Mouse (Mus musculus): ENCODE measurements around the gene Adprh. TPM values are rescaled to one million over a fixed set of nuclear protein-coding genes. Genes with fewer than 3 reads are reported as not detected.

Gene Adprh
- polyA plus RNA-seq, 1 experiment from 2014 or later: 124 TPM

DNA sequence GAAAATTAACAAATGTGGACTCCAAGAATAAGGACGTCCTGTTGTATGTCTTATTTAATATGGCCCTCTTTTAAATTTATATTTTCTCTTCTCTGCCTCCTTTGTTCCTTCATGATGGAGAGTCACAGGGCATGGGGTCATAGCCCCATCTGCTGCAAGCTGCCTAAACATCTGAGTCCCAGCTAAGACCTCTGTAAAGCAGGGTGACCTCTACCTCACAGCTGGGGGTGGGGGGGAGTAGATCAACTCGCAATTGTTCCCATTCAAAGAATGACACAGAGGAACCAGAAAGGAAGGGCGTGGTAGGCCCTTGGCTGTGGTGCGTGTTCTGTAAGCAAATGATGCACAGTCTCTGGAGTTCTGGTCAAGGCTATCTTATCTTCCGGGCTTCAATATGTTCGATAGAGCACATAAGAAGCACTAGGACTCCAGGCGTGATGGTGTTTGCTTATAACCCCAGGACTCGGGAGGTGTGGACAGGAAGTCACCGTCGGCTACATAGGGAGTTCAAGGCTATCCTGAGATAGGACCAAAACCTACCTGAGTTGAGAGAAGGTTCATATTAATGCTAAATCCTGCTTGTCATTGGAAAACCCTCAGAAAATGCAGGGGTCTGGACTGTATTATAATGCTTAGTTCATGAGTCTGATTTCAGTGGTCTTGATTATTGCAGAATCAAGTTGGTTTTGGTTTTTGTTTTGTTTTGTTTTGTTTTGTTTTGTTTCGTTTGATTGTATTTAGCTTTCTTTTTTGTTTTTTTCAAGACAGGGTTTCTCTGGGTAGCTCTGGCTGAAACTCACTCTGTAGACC is 19.4 kb upstream of the Adprh start:
- Histone ChIP-seq H3K9me3 (replicated peaks; ENCODE audit: control insufficient read depth, low read length) (no peaks in the 10 kb centered on the region), H3K36me3 (replicated peaks; ENCODE audit: control insufficient read depth, insufficient read depth, low read depth, low read length) (no peaks in the 10 kb centered on the region), H3K4me2 (ENCODE audit: low read depth, low read length) (no peak overlapping the region), H3K4me1 (ENCODE audit: control insufficient read depth, insufficient read depth, low read length) (no peaks in the 10 kb centered on the region), H3K4me3 (ENCODE audit: low read depth, low read length) (no peak overlapping the region), H3K27ac (replicated peaks; ENCODE audit: low read depth, low read length) (no peak overlapping the region), H3K9ac (replicated peaks; ENCODE audit: low read length) (no peak overlapping the region), H3K27me3 (ENCODE audit: control insufficient read depth, insufficient read depth, low read length) (no peaks in the 10 kb centered on the region)
- ATAC-seq (replicated peaks; ENCODE audit: insufficient number of reproducible peaks, low FRiP score, low TSS enrichment, low read depth) (no peak), DNase-seq (ENCODE audit: low spot score) (no peak)
- 79% methylated on average over 11 of the region's 11 CpGs for WGBS

GRCm38 (mm10) chr16:38469437-38469836 is 16.9 kb upstream of the Adprh start:
- no peak overlapping the region for H3K4me3 ChIP-seq (ENCODE audit: low read depth, low read length)
- no peak overlapping the region for H3K9ac ChIP-seq (replicated peaks; ENCODE audit: low read length)
- H3K4me2 ChIP-seq (ENCODE audit: low read depth, low read length): no peak overlapping the region
- no peaks in the 10 kb centered on the region for H3K36me3 ChIP-seq (replicated peaks; ENCODE audit: control insufficient read depth, insufficient read depth, low read depth, low read length)
- 69% methylated on average over 8 of the region's 8 CpGs for WGBS
- H3K27me3 ChIP-seq (ENCODE audit: control insufficient read depth, insufficient read depth, low read length): no peaks in the 10 kb centered on the region
- no peaks in the 10 kb centered on the region for H3K4me1 ChIP-seq (ENCODE audit: control insufficient read depth, insufficient read depth, low read length)
- ATAC-seq (replicated peaks; ENCODE audit: insufficient number of reproducible peaks, low FRiP score, low TSS enrichment, low read depth) (no peak), DNase-seq (ENCODE audit: low spot score) (no peak)
- no peaks in the 10 kb centered on the region for H3K9me3 ChIP-seq (replicated peaks; ENCODE audit: control insufficient read depth, low read length)
- no peak overlapping the region for H3K27ac ChIP-seq (replicated peaks; ENCODE audit: low read depth, low read length)

GRCm38 (mm10) chr16:38468706-38469018 is 16.2 kb upstream of the Adprh start:
- Histone ChIP-seq H3K27me3 (ENCODE audit: control insufficient read depth, insufficient read depth, low read length) (no peaks in the 10 kb centered on the region), H3K4me3 (ENCODE audit: low read depth, low read length) (no peak overlapping the region), H3K4me2 (ENCODE audit: low read depth, low read length) (no peak overlapping the region), H3K9ac (replicated peaks; ENCODE audit: low read length) (no peak overlapping the region), H3K27ac (replicated peaks; ENCODE audit: low read depth, low read length) (no peak overlapping the region), H3K9me3 (replicated peaks; ENCODE audit: control insufficient read depth, low read length) (no peaks in the 10 kb centered on the region), H3K36me3 (replicated peaks; ENCODE audit: control insufficient read depth, insufficient read depth, low read depth, low read length) (no peaks in the 10 kb centered on the region), H3K4me1 (ENCODE audit: control insufficient read depth, insufficient read depth, low read length) (no peaks in the 10 kb centered on the region)
- WGBS: 35% methylated on average over 3 of the region's 3 CpGs
- DNase-seq (ENCODE audit: low spot score) (no peak), ATAC-seq (replicated peaks; ENCODE audit: insufficient number of reproducible peaks, low FRiP score, low TSS enrichment, low read depth) (no peak)

GRCm38 (mm10) chr16:38467917-38468705 is 15.6 kb upstream of the Adprh start:
- H3K4me1 ChIP-seq (ENCODE audit: control insufficient read depth, insufficient read depth, low read length): no peaks in the 10 kb centered on the region
- ATAC-seq (replicated peaks; ENCODE audit: insufficient number of reproducible peaks, low FRiP score, low TSS enrichment, low read depth): no peak
- no peak overlapping the region for H3K27ac ChIP-seq (replicated peaks; ENCODE audit: low read depth, low read length)
- no peaks in the 10 kb centered on the region for H3K27me3 ChIP-seq (ENCODE audit: control insufficient read depth, insufficient read depth, low read length)
- no peak overlapping the region for H3K4me3 ChIP-seq (ENCODE audit: low read depth, low read length)
- H3K9ac ChIP-seq (replicated peaks; ENCODE audit: low read length): no peak overlapping the region
- H3K4me2 ChIP-seq (ENCODE audit: low read depth, low read length): no peak overlapping the region
- DNase-seq (ENCODE audit: low spot score): no peak
- WGBS: 78% methylated on average over 8 of the region's 8 CpGs
- H3K9me3 ChIP-seq (replicated peaks; ENCODE audit: control insufficient read depth, low read length): no peaks in the 10 kb centered on the region
- H3K36me3 ChIP-seq (replicated peaks; ENCODE audit: control insufficient read depth, insufficient read depth, low read depth, low read length): no peaks in the 10 kb centered on the region

DNA sequence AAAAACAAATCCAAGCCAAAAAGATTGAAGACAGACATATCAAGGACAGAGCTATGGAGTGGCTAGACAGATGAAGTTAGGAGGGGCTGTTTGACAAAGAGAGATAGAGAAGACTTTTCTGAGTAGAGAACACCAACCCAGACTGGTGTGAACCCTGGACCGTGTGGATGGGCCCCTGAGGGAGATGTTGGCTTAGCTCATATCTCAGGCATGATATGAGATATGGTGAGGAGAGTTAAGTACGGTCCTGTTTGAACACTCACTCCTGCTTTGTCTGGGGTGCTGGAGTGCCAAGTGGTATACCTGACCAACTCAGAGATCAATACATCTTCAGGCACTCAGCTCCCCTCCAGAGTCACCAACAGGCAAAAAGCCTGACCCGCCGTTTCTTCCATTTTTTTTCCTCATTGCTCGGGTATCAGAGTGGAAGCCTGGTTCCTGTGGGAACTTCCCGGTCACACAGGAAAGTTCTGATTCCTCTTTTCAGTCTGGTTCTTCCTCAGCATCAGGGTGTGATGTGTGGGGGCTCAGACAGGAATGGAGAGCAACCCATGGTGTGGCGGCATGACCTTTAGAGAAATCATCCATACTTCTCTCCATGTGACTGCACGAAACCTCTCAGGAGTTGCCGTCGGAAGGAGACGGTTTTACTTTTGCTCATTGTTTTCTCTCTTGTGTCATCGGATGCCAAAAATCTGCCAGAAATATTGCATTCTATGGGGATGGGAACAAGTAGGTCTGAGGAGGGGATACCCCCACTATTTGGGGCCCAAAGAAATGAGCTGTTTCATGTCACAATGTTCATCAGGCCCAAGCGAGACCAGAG is 14.8 kb upstream of the Adprh start:
- Histone ChIP-seq H3K27ac (replicated peaks; ENCODE audit: low read depth, low read length) (no peak overlapping the region), H3K9me3 (replicated peaks; ENCODE audit: control insufficient read depth, low read length) (no peaks in the 10 kb centered on the region), H3K4me1 (ENCODE audit: control insufficient read depth, insufficient read depth, low read length) (no peaks in the 10 kb centered on the region), H3K4me3 (ENCODE audit: low read depth, low read length) (no peak overlapping the region), H3K27me3 (ENCODE audit: control insufficient read depth, insufficient read depth, low read length) (no peaks in the 10 kb centered on the region), H3K9ac (replicated peaks; ENCODE audit: low read length) (no peak overlapping the region), H3K36me3 (replicated peaks; ENCODE audit: control insufficient read depth, insufficient read depth, low read depth, low read length) (no peaks in the 10 kb centered on the region), H3K4me2 (ENCODE audit: low read depth, low read length) (no peak overlapping the region)
- 85% methylated on average over 13 of the region's 13 CpGs for WGBS
- ATAC-seq (replicated peaks; ENCODE audit: insufficient number of reproducible peaks, low FRiP score, low TSS enrichment, low read depth) (no peak), DNase-seq (ENCODE audit: low spot score) (no peak)

DNA sequence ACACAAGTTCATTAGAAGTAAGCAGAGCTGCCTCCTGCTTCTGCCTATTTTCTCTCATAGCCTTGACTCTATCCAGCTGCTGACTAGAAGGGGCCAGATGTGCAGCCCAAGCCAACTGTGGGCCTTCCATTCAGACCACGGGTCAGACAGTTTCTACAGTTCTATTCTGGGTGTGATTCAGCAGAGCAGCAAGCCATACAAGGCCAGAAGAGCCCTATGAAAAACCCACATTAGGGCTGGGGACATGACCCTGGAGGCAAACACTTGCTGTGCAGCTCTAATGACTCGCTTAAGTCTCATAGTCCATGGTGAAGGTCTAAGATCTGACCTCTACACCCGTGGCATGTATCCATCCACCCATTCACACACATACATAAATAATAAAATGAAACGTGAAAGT is 13.6 kb upstream of the Adprh start:
- H3K9me3 ChIP-seq (replicated peaks; ENCODE audit: control insufficient read depth, low read length): no peaks in the 10 kb centered on the region
- H3K9ac ChIP-seq (replicated peaks; ENCODE audit: low read length): no peak overlapping the region
- H3K27me3 ChIP-seq (ENCODE audit: control insufficient read depth, insufficient read depth, low read length): no peaks in the 10 kb centered on the region
- ATAC-seq (replicated peaks; ENCODE audit: insufficient number of reproducible peaks, low FRiP score, low TSS enrichment, low read depth) (no peak), DNase-seq (ENCODE audit: low spot score) (no peak)
- 77% methylated on average over 4 of the region's 4 CpGs for WGBS
- H3K36me3 ChIP-seq (replicated peaks; ENCODE audit: control insufficient read depth, insufficient read depth, low read depth, low read length): no peaks in the 10 kb centered on the region
- no peak overlapping the region for H3K4me3 ChIP-seq (ENCODE audit: low read depth, low read length)
- no peak overlapping the region for H3K4me2 ChIP-seq (ENCODE audit: low read depth, low read length)
- H3K27ac ChIP-seq (replicated peaks; ENCODE audit: low read depth, low read length): no peak overlapping the region
- H3K4me1 ChIP-seq (ENCODE audit: control insufficient read depth, insufficient read depth, low read length): no peaks in the 10 kb centered on the region

DNA sequence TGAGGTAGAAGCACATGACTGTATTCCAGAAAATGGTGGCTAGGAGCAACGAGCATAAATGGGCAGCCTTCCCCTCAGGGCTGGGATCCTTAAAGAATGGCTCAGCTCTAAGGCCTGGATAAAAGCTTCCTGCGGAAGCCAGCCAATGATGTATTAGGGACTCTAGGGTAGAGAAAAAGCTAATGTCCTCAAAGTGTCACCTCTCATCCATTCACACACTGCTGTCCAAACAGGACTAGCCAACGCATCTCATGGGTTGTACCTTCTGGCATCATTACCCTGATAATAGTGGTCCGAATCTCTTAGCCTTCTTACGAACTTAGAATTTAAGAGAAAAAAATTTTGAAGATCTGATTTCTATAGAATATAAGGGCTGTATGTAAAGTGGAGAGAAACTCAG is 10.8 kb upstream of the Adprh start:
- Histone ChIP-seq H3K27me3 (ENCODE audit: control insufficient read depth, insufficient read depth, low read length) (no peaks in the 10 kb centered on the region), H3K9ac (replicated peaks; ENCODE audit: low read length) (no peak overlapping the region), H3K4me2 (ENCODE audit: low read depth, low read length) (no peak overlapping the region), H3K36me3 (replicated peaks; ENCODE audit: control insufficient read depth, insufficient read depth, low read depth, low read length) (no peaks in the 10 kb centered on the region), H3K9me3 (replicated peaks; ENCODE audit: control insufficient read depth, low read length) (no peaks in the 10 kb centered on the region), H3K27ac (replicated peaks; ENCODE audit: low read depth, low read length) (no peak overlapping the region), H3K4me3 (ENCODE audit: low read depth, low read length) (no peak overlapping the region), H3K4me1 (ENCODE audit: control insufficient read depth, insufficient read depth, low read length) (no peaks in the 10 kb centered on the region)
- WGBS: 89% methylated on average over 5 of the region's 5 CpGs
- ATAC-seq (replicated peaks; ENCODE audit: insufficient number of reproducible peaks, low FRiP score, low TSS enrichment, low read depth): no peak
- DNase-seq (ENCODE audit: low spot score): no peak
